Mouse (Mus musculus) stomach, embryonic 14.5 days (tissue): ENCODE measurements around the gene Creb5. TPM values are rescaled to one million over a fixed set of nuclear protein-coding genes. Genes with fewer than 3 reads are reported as not detected.
"Not testable (repeated sequence)": the region's sequence is repeated elsewhere in the genome, so short reads cannot be mapped to it uniquely, and the experiment has no call there.

Source experiments
- ATAC-seq: fragments of 200-750 bp; cut with Nextera tagmentation; 2 replicates; pipeline ENCODE4 v1.8.0; 2017; ENCODE audit warnings: low read depth, moderate TSS enrichment; ENCODE audit not compliant: insufficient number of reproducible peaks, insufficient read depth, low FRiP score
- H3K27ac ChIP-seq: fragments of 300-500 bp; sonication (generic); 2 replicates; pipeline ENCODE4 v1.5.1; 2014; ENCODE audit warnings: mild to moderate bottlenecking, low read length, moderate library complexity, mixed read lengths
- H3K27me3 ChIP-seq: fragments of 300-500 bp; sonication (generic); 2 replicates; pipeline ENCODE4 v1.6.1; 2014; ENCODE audit warnings: low read length, control low read depth, mixed read lengths; ENCODE audit not compliant: control insufficient read depth, insufficient read depth
- H3K36me3 ChIP-seq: fragments of 300-500 bp; sonication (generic); 2 replicates; pipeline ENCODE4 v1.6.1; 2014; ENCODE audit warnings: mild to moderate bottlenecking, control low read depth, low read length, moderate library complexity, mixed read lengths; ENCODE audit not compliant: control insufficient read depth, insufficient read depth
- H3K4me1 ChIP-seq: fragments of 300-500 bp; sonication (generic); 2 replicates; pipeline ENCODE4 v1.6.1; 2014; ENCODE audit warnings: low read length, control low read depth, mixed read lengths; ENCODE audit not compliant: control insufficient read depth, insufficient read depth
- H3K4me2 ChIP-seq: fragments of 300-500 bp; sonication (generic); replicated peaks from 2 replicates; pipeline ENCODE4 v1.6.1; 2014; ENCODE audit warnings: low read depth, low read length, control low read depth
- H3K4me3 ChIP-seq: fragments of 300-500 bp; sonication (generic); 2 replicates; pipeline ENCODE4 v1.5.1; 2014; ENCODE audit warnings: low read depth, low read length, control low read depth
- H3K9ac ChIP-seq: fragments of 300-500 bp; sonication (generic); replicated peaks from 2 replicates; pipeline ENCODE4 v1.6.1; 2014; ENCODE audit warnings: low read depth, mild to moderate bottlenecking, control low read depth, low read length, moderate library complexity, mixed read lengths
- H3K9me3 ChIP-seq: fragments of 300-500 bp; sonication (generic); 2 replicates; pipeline ENCODE4 v1.6.1; 2016; ENCODE audit warnings: low read depth, low read length, control low read depth; ENCODE audit not compliant: control insufficient read depth
- WGBS: fragments of 180-500 bp; shearing (Covaris S2); extraction: QIAGEN DNeasy Blood & Tissue Kit; methylation state at CpG from one replicate; pipeline ENCODE4 v1.1.7; 2014; 5-methylcytosine and 5-hydroxymethylcytosine counted together
- polyA plus RNA-seq: library from polyadenylated mRNA; unstranded; fragments of >200 nt; fragmentation: Nextera tagmentation; extraction: Ambion mirVana; gene quantifications from 2 replicates; pipeline ENCODE4 v1.2.1, GENCODE M21; 2014

Gene Creb5
- polyA plus RNA-seq, 1 experiment from 2014 or later, result 10.2 TPM

DNA sequence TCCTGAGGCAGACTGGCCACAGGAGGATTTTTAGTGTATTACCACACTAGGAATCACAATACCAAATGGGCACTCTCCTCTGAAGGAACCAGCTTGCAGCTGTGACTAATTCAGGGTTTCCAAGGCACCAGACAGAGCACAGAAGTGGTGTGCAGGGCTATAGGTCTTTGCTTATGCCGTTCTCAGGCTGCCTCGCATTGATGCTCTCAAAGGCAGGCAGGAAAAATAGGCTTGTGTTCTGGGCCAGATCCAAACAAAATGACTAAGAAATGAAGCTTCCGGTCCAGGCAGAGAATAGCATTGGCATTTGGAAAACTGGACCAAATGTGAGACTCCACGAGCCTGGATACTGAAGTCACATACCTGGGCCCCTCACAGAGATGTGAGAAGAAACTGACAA, 108.1 kb downstream of the Creb5 start:
- no peak overlapping the region for H3K4me2 ChIP-seq
- no peaks in the 10 kb centered on the region for H3K27me3 ChIP-seq
- WGBS, result 78% methylated on average over 4 of the region's 4 CpGs
- no peaks in the 10 kb centered on the region for H3K36me3 ChIP-seq
- H3K9ac ChIP-seq, result no peak overlapping the region
- H3K4me1 ChIP-seq, result peaks cover 16% of the 10 kb centered on the region
- no peak overlapping the region for H3K4me3 ChIP-seq
- H3K9me3 ChIP-seq, result no peaks in the 10 kb centered on the region
- ATAC-seq, result no peak
- H3K27ac ChIP-seq, result no peak overlapping the region

DNA sequence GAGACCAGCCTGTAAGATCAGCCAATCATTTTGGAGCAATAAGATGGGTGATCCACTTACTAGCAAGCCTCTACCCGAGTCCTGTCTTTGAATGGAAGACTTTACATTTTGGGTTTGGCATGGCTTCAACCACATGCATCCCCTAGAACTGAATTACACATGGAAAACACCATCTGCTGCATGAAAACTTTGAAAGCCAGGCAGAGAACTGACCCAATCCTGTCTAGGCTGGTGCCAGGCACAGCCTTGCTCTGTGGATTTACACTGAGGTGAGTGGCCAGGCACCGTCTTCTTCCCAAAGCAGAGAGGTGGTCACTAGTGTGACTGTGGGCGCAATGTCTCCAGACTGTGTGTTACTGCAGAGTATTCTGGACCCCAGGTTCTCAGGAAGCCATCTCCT, 109.4 kb downstream of the Creb5 start:
- Histone ChIP-seq H3K4me2 (no peak overlapping the region), H3K36me3 (no peaks in the 10 kb centered on the region), H3K4me1 (peaks cover 16% of the 10 kb centered on the region), H3K9ac (no peak overlapping the region), H3K27me3 (no peaks in the 10 kb centered on the region), H3K9me3 (no peaks in the 10 kb centered on the region), H3K27ac (no peak overlapping the region), H3K4me3 (no peak overlapping the region)
- ATAC-seq, result no peak
- 93% methylated on average over 3 of the region's 3 CpGs for WGBS

DNA sequence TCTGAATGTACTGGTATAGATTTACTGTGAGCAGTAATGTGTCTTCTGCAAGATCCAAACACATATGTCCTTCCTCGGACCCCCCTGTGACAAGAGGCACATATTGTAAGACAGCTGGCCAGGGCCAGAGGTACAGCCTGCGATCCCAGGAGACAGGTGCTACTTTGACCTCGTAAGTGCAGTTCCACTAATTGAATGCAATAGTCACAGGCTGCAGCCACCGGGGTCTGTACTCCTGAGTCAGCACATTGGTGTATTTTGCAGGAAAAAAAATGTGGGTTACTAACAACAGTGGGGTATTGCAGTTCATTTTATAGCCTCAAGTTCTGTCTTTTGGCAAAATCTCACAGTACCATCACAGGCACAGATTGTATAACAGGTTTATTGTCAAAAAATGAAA, 110.7 kb downstream of the Creb5 start:
- H3K4me2 ChIP-seq, result peak overlapping the region; percentile 4; the same call in 1 of the 2 replicates
- peaks cover 16% of the 10 kb centered on the region for H3K4me1 ChIP-seq
- no peak for ATAC-seq
- no peak overlapping the region; the same call in 1 of the 2 replicates for H3K27ac ChIP-seq
- no peaks in the 10 kb centered on the region for H3K27me3 ChIP-seq
- H3K4me3 ChIP-seq, result no peak overlapping the region
- H3K9ac ChIP-seq, result no peak overlapping the region
- no peaks in the 10 kb centered on the region for H3K36me3 ChIP-seq
- 52% methylated on average over 4 of the region's 4 CpGs for WGBS
- H3K9me3 ChIP-seq, result no peaks in the 10 kb centered on the region

DNA sequence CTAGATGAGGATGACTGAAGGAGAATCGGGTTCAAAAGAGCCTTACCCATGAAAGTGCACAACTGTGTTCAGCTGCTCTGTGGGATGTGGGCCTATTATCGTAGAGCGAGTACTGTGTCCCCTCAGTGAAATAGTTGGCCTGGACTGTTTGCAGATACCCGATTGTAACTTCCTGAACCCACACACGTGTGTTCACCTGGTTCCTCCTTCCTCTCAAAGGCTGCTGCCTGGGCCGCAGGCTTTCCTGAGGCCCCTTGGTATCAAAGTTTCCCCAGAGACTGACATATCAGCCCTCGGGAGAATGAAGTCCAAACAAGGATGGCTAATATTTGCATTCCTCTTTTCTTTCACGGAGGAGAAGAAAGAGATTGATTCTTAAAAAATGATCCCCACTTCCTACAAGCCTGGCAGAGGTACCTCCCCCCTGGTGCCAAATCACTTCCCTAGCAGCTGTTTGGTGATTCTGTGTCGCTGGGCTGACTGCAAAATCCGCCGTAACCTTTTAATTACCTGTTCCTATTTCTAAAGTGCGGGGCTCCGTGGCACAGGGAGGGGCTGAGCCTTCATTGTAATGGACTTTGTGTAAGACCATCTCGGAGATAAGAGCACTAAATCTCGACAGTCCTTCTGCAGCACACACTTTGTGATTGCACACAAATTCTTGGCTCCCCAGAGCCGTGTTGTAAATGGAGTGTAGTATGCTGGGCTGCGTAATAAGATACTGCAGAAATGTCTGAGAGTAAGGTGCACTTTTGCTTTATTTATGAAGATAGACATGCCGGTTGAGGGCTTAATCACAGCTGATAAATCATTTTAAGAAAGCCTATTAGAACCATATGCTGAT, 111.4 kb downstream of the Creb5 start:
- Histone ChIP-seq H3K4me2 (peak overlapping the region; percentile 4; the same call in 1 of the 2 replicates), H3K9me3 (no peaks in the 10 kb centered on the region), H3K27ac (no peak overlapping the region; the same call in 1 of the 2 replicates), H3K27me3 (no peaks in the 10 kb centered on the region), H3K4me3 (no peak overlapping the region), H3K36me3 (no peaks in the 10 kb centered on the region), H3K9ac (no peak overlapping the region), H3K4me1 (peaks cover 16% of the 10 kb centered on the region)
- WGBS, result 21% methylated on average over 18 of the region's 18 CpGs
- ATAC-seq, result peak; percentile 77

DNA sequence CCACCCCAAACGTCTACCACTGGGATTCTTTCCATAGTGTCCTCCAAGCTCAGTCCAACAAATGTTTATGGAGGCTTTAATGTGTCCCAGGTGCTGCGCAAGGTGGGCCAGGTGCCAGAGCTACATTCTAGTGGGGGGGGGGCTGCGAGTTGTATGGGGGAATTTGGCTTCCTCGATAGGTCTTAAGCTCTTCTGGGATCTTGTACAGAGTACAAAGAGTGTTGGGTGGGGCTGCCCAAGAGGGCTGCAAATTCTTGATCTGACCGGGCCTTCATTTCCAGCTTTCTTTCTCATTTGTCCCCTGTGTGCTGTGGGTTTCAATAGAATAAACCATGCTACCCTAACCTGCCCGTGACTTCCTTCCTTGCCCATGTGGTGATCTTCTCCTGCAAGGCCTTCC, 114.3 kb downstream of the Creb5 start:
- H3K27me3 ChIP-seq, result no peaks in the 10 kb centered on the region
- no peak overlapping the region for H3K4me3 ChIP-seq
- H3K4me2 ChIP-seq, result no peak overlapping the region
- no peak overlapping the region for H3K9ac ChIP-seq
- no peaks in the 10 kb centered on the region for H3K36me3 ChIP-seq
- 61% methylated on average over 6 of the region's 6 CpGs for WGBS
- ATAC-seq, result no peak
- H3K9me3 ChIP-seq, result no peaks in the 10 kb centered on the region
- H3K27ac ChIP-seq, result no peak overlapping the region
- 0 out of 2 replicates have a peak, but pooled peaks cover 6% of the 10 kb centered on the region for H3K4me1 ChIP-seq

DNA sequence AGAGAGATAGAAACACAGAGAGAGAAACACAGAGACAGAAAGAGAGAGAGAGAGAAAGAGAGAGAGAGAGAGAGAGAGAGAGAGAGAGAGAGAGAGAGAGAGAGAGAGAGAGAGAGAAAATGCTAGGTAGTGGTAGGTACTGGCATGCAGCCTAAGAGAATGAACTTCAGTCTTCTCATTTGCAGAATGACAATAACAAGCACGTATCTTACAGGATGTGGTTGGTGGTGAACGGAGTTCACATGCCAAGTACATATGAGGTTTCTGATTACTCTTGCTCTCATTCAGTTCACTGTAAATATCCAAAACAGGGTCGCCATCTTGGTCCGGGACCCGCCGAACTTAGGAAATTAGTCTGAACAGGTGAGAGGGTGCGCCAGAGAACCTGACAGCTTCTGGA, 115.5 kb downstream of the Creb5 start:
- H3K9ac ChIP-seq, H3K4me1 ChIP-seq, H3K27ac ChIP-seq, H3K9me3 ChIP-seq, H3K36me3 ChIP-seq, H3K4me2 ChIP-seq, ATAC-seq, H3K4me3 ChIP-seq, H3K27me3 ChIP-seq: not testable (repeated sequence)
- 96% methylated on average over 6 of the region's 7 CpGs for WGBS

DNA sequence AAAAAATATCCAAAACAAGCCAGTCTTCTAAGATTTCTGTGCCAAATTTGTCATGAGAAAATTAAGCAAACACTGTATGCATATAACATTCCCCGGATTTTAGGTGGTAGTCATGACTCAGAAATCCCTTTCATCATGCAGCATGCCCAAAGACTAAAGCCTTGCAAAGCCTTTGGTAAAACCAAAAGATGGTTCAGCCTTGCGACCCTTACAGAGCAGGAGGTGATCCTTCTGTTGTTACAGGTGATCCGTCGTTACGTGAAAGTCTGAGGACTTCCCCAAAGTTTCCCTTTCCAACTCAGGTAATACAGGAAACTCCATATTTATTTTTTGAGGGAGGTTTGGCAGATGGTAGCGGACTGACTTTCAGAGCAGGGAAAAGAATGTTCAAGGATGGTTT, 122.1 kb downstream of the Creb5 start:
- Histone ChIP-seq H3K4me3 (no peak overlapping the region), H3K4me2 (no peak overlapping the region), H3K27ac (no peak overlapping the region), H3K4me1 (no peaks in the 10 kb centered on the region), H3K9me3 (no peaks in the 10 kb centered on the region), H3K9ac (no peak overlapping the region), H3K27me3 (no peaks in the 10 kb centered on the region), H3K36me3 (no peaks in the 10 kb centered on the region)
- WGBS, result 87% methylated on average over 6 of the region's 6 CpGs
- ATAC-seq, result no peak

DNA sequence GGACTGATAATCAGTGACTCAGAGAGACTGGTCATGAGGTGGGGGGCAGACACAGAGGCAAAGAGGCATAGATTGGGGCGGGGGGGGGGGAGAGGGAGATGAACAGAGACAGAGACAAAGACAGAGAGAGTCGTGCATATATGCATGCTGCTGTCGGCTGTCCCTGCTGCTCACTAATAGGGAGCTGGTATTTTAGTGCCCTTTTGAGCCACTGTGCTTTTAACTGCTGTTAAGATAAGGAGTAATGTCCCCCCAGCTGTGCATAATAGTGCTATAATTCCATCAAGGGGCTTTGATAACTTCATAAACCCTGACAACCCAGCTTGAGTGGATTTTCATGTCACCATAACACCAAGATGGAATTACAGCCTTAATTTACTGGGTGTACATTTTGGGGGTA, 134.3 kb downstream of the Creb5 start:
- 41% methylated on average over 3 of the region's 3 CpGs for WGBS
- Histone ChIP-seq H3K36me3 (no peaks in the 10 kb centered on the region), H3K4me1 (no peaks in the 10 kb centered on the region), H3K27ac (no peak overlapping the region), H3K4me3 (no peak overlapping the region), H3K4me2 (no peak overlapping the region), H3K9me3 (no peaks in the 10 kb centered on the region), H3K9ac (no peak overlapping the region), H3K27me3 (no peaks in the 10 kb centered on the region)
- no peak for ATAC-seq

DNA sequence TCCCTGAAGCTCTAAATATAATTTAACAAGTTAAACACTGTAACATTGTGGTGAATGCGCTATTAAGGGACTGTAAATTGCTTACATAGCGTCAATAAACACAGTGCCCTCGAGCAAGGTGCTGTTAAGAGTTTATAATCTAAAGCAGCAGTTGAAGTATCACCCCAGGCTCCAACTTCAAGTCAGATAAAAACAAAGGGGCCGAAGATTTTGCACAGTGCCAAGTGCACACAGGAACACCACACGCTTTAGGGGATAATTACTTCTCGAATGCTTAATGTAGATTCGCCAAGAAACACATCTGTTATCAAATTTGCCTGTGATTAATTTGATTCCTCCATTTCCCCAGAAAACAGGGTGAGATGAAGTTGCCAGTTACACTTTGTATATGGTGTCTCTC, 142.3 kb downstream of the Creb5 start:
- peaks cover 8% of the 10 kb centered on the region; the same call in 1 of the 2 replicates for H3K4me1 ChIP-seq
- no peak for ATAC-seq

More for the DNA sequence above, 142.3 kb downstream of the Creb5 start:
- Histone ChIP-seq H3K4me3 (no peak overlapping the region), H3K27ac (no peak overlapping the region), H3K9ac (no peak overlapping the region), H3K4me2 (no peak overlapping the region), H3K36me3 (no peaks in the 10 kb centered on the region), H3K27me3 (no peaks in the 10 kb centered on the region), H3K9me3 (no peaks in the 10 kb centered on the region)
- WGBS, result 53% methylated on average over 7 of the region's 7 CpGs
